Mouse (Mus musculus) embryonic facial prominence, embryonic 11.5 days (tissue): ENCODE results near the gene Ift81. TPM values are rescaled to one million over a fixed set of nuclear protein-coding genes. Genes with fewer than 3 reads are reported as not detected.

Source experiments
- ATAC-seq: fragments of 200-750 bp; cut with Nextera tagmentation; replicated peaks from 2 replicates; pipeline ENCODE4 v1.8.0; 2017; ENCODE audit warnings: low read depth; ENCODE audit not compliant: insufficient number of reproducible peaks, low FRiP score, low TSS enrichment
- DNase-seq: peaks from one replicate; pipeline ENCODE4 v3.0.0-alpha.2; 2015; ENCODE audit warnings: low spot score
- H3K27ac ChIP-seq: fragments of 300-500 bp; sonication (generic); replicated peaks from 2 replicates; pipeline ENCODE4 v1.5.1; 2014; ENCODE audit warnings: mild to moderate bottlenecking, low read depth, low read length, control low read depth
- H3K27me3 ChIP-seq: fragments of 300-500 bp; sonication (generic); 2 replicates; pipeline ENCODE4 v1.6.1; 2014; ENCODE audit warnings: mild to moderate bottlenecking, low read length, moderate library complexity, mixed read lengths; ENCODE audit not compliant: control insufficient read depth, insufficient read depth
- H3K36me3 ChIP-seq: fragments of 300-500 bp; sonication (generic); replicated peaks from 2 replicates; pipeline ENCODE4 v1.6.1; 2014; ENCODE audit warnings: low read depth, mild to moderate bottlenecking, low read length, moderate library complexity, mixed read lengths; ENCODE audit not compliant: control insufficient read depth, insufficient read depth
- H3K4me1 ChIP-seq: fragments of 300-500 bp; sonication (generic); 2 replicates; pipeline ENCODE4 v1.6.1; 2014; ENCODE audit warnings: low read length, mixed read lengths; ENCODE audit not compliant: control insufficient read depth, insufficient read depth
- H3K4me2 ChIP-seq: fragments of 300-500 bp; sonication (generic); 2 replicates; pipeline ENCODE4 v1.6.1; 2014; ENCODE audit warnings: low read depth, mild to moderate bottlenecking, control low read depth, low read length, moderate library complexity
- H3K4me3 ChIP-seq: fragments of 300-500 bp; sonication (generic); 2 replicates; pipeline ENCODE4 v1.5.1; 2014; ENCODE audit warnings: low read depth, low read length, control low read depth
- H3K9ac ChIP-seq: fragments of 300-500 bp; sonication (generic); replicated peaks from 2 replicates; pipeline ENCODE4 v1.6.1; 2014; ENCODE audit warnings: mild to moderate bottlenecking, control low read depth, low read length
- H3K9me3 ChIP-seq: fragments of 300-500 bp; sonication (generic); replicated peaks from 2 replicates; pipeline ENCODE4 v1.6.1; 2016; ENCODE audit warnings: mild to moderate bottlenecking, low read length, inconsistent platforms, mixed read lengths; ENCODE audit not compliant: control insufficient read depth
- WGBS: fragments of 180-500 bp; shearing (Covaris S2); extraction: QIAGEN DNeasy Blood & Tissue Kit; methylation state at CpG from one replicate; pipeline ENCODE4 v1.1.7; 2014; 5-methylcytosine and 5-hydroxymethylcytosine counted together
- polyA plus RNA-seq: library from polyadenylated mRNA; unstranded; fragments of >200 nt; fragmentation: Nextera tagmentation; extraction: Ambion mirVana; gene quantifications from 2 replicates; pipeline ENCODE4 v1.2.1, GENCODE M21; 2014

Ift81 gene
- polyA plus RNA-seq, 1 experiment from 2014 or later, result 39.6 TPM

DNA sequence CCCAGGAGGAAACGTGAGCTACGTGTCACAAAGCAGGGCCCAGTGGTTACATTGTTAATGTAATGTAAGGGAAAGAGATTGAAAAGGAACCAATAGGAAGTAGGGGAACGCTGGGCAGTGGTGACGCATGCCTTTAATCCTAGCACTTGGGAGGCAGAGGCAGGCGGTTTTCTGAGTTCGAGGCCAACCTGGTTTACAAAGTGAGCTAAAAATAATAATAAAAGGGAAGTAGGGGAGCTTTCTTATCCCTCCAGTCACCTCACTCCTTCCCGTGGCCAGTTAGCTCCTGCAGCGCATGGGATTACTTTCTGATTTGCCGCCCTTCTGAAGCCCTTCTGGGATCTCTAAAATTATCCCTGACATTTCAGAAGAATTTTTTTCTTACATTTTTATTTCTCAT, 9.5 kb upstream of the Ift81 start:
- no peak overlapping the region for H3K4me2 ChIP-seq
- H3K4me3 ChIP-seq, result no peak overlapping the region
- no peaks in the 10 kb centered on the region for H3K4me1 ChIP-seq
- ATAC-seq, result no peak
- no peaks in the 10 kb centered on the region for H3K9me3 ChIP-seq
- no peaks in the 10 kb centered on the region for H3K36me3 ChIP-seq
- WGBS, result 88% methylated on average over 9 of the region's 9 CpGs
- H3K27me3 ChIP-seq, result no peaks in the 10 kb centered on the region
- H3K9ac ChIP-seq, result no peak overlapping the region
- DNase-seq, result no peak
- H3K27ac ChIP-seq, result no peak overlapping the region

- H3K27ac ChIP-seq, result peak overlapping the region; percentile 78
- WGBS, result 86% methylated on average over 5 of the region's 5 CpGs
Observed at GRCm38 (mm10) chr5:122622526-122622925, 8.2 kb upstream of the Ift81 start.

DNA sequence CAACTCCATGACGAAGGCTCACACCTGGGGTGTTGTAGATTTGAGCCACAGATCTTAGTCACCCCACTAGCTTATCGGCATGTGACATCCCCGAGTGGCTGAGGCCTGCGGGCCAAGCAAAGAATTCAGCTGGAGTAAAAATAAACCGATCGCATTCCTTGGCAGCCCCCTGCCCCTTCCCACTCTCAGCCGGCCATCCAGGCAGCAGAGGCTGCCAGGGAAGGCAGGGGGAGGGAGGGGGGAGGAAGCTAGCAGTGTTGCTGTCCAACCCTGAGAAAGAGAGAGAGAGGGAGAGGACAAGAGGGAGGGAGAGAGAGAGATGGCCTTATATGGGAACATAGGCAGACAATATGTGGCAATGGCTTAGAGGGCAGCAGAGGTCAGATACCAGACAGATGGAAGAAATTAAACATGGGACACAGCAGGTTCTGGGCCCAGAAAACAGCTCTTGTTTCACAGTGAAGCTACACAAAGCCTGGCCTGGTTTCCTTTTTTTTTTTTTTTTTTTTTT, 7.1 kb upstream of the Ift81 start:
- Histone ChIP-seq H3K27me3 (no peaks in the 10 kb centered on the region), H3K4me3 (no peak overlapping the region), H3K27ac (peak overlapping the region; percentile 78), H3K4me2 (no peak overlapping the region), H3K36me3 (no peaks in the 10 kb centered on the region), H3K9ac (no peak overlapping the region), H3K4me1 (no peaks in the 10 kb centered on the region), H3K9me3 (no peaks in the 10 kb centered on the region)
- DNase-seq (peak; percentile 88), ATAC-seq (peak; percentile 73)
- 4% methylated on average over 7 of the region's 7 CpGs for WGBS

More at GRCm38 (mm10) chr5:122622526-122622925, 8.2 kb upstream of the Ift81 start:
- H3K4me1 ChIP-seq, result no peaks in the 10 kb centered on the region
- DNase-seq (no peak), ATAC-seq (no peak)
- H3K9ac ChIP-seq, result no peak overlapping the region
- H3K9me3 ChIP-seq, result no peaks in the 10 kb centered on the region
- no peaks in the 10 kb centered on the region for H3K36me3 ChIP-seq
- no peak overlapping the region for H3K4me3 ChIP-seq
- H3K4me2 ChIP-seq, result no peak overlapping the region
- H3K27me3 ChIP-seq, result no peaks in the 10 kb centered on the region

- Histone ChIP-seq H3K36me3 (no peaks in the 10 kb centered on the region), H3K9ac (no peak overlapping the region), H3K4me1 (no peaks in the 10 kb centered on the region), H3K4me3 (no peak overlapping the region), H3K27me3 (no peaks in the 10 kb centered on the region), H3K9me3 (no peaks in the 10 kb centered on the region), H3K4me2 (no peak overlapping the region), H3K27ac (no peak overlapping the region)
- DNase-seq (no peak), ATAC-seq (no peak)
- 84% methylated on average over 9 of the region's 9 CpGs for WGBS
Observed at GRCm38 (mm10) chr5:122619686-122620296, 5.5 kb upstream of the Ift81 start.

GRCm38 (mm10) chr5:122617718-122618117, 3.4 kb upstream of the Ift81 start:
- no peak overlapping the region for H3K27ac ChIP-seq
- 69% methylated on average over 5 of the region's 5 CpGs for WGBS
- no peak overlapping the region for H3K4me3 ChIP-seq
- H3K9ac ChIP-seq, result no peak overlapping the region
- no peaks in the 10 kb centered on the region for H3K27me3 ChIP-seq
- DNase-seq (no peak), ATAC-seq (no peak)
- H3K36me3 ChIP-seq, result no peaks in the 10 kb centered on the region
- no peaks in the 10 kb centered on the region for H3K4me1 ChIP-seq
- H3K9me3 ChIP-seq, result no peaks in the 10 kb centered on the region
- H3K4me2 ChIP-seq, result no peak overlapping the region

GRCm38 (mm10) chr5:122611651-122612050, 2.7 kb downstream of the Ift81 start:
- Histone ChIP-seq H3K4me3 (no peak overlapping the region), H3K27ac (peak overlapping the region; percentile 11), H3K4me2 (no peak overlapping the region), H3K4me1 (no peaks in the 10 kb centered on the region), H3K9me3 (no peaks in the 10 kb centered on the region), H3K27me3 (no peaks in the 10 kb centered on the region), H3K36me3 (peaks cover 2% of the 10 kb centered on the region; the same call in 1 of the 2 replicates), H3K9ac (no peak overlapping the region)
- DNase-seq, result peak; percentile 30
- 25% methylated on average over 5 of the region's 5 CpGs for WGBS
- no peak for ATAC-seq

DNA sequence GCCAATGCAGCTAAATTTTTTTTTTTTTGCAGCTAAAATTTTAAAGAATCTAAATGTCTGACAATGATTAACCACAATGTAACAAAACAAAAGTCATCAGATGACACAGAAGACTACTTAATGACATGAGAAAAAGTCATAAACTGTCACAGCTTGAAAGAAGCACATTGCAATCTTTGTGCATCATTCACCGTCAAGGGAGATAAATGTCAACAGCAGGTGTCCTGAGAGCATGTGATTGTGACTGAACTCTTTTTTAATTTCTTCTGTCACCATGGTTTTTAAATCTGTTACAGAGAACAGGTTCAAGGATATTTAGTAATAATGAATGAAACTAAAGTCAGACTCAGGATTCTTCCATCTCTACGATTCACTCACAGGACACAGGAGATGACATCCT, 9.4 kb downstream of the Ift81 start:
- no peak overlapping the region for H3K4me2 ChIP-seq
- 89% methylated on average over 2 of the region's 2 CpGs for WGBS
- H3K9ac ChIP-seq, result no peak overlapping the region
- H3K4me3 ChIP-seq, result no peak overlapping the region
- H3K4me1 ChIP-seq, result no peaks in the 10 kb centered on the region
- no peak for ATAC-seq
- no peaks in the 10 kb centered on the region for H3K9me3 ChIP-seq
- H3K36me3 ChIP-seq, result peaks cover 2% of the 10 kb centered on the region; the same call in 1 of the 2 replicates
- no peak overlapping the region for H3K27ac ChIP-seq
- no peaks in the 10 kb centered on the region for H3K27me3 ChIP-seq
- no peak for DNase-seq

DNA sequence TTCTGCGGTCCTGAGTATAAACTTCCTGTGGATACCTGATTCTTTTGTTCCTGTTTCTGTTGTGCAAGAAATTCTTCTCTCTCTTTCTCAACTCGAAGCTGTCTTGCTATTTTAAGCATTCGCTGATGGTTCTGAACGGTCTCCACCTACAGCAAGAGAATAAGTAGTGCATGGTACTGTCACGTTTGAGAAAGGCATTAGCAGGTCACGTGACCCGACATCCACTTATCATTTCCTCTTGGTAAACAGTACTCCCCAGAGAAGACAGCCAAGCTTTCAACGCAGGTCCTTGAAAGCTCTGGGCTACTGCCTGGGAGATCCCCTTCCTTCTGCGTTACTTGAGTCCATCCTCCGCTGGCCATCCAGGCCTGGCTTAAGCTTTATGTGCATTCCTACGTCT, 12.1 kb downstream of the Ift81 start:
- Histone ChIP-seq H3K9me3 (no peaks in the 10 kb centered on the region; the same call in 1 of the 2 replicates), H3K4me3 (no peak overlapping the region), H3K27ac (no peak overlapping the region), H3K36me3 (peaks cover 2% of the 10 kb centered on the region), H3K4me1 (no peaks in the 10 kb centered on the region), H3K9ac (no peak overlapping the region), H3K4me2 (no peak overlapping the region), H3K27me3 (no peaks in the 10 kb centered on the region)
- DNase-seq (no peak), ATAC-seq (no peak)
- 82% methylated on average over 11 of the region's 11 CpGs for WGBS
